Mouse (Mus musculus): ENCODE data around the gene Olfr530.

Gene Olfr530

GRCm38 (mm10) chr7:140376231-140376630, at the start of gene Olfr530:
TSS of gene Olfr530 (minus strand) at chr7:140376331.
- in situ Hi-C loops (cut with MboI, MseI), result no loop called here

DNA sequence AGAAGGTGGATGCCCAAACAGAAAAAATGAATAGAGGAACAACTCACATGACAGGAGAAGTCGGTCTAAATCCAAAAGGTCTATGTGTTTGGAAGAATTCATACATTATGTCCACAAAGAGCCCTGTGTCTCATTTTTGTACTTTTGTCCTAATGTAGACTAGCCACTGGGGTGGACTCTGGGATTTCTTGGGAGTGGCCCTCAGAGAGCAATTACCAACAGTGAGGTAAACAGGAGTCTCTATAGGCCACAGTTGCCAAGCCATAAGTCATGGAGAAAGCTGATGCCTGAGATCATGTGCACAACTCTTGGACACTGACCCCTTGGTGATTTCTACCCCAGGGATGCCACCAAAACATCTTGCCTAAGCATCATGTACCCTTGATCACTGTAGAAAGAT, 45.4 kb upstream of the Olfr530 start, which contains the start of gene Olfr532:
TSS of gene Olfr532 (minus strand) at position 101 of the 400 bp plus-strand sequence.
- in situ Hi-C loops (cut with MboI, MseI), result no loop called here

DNA sequence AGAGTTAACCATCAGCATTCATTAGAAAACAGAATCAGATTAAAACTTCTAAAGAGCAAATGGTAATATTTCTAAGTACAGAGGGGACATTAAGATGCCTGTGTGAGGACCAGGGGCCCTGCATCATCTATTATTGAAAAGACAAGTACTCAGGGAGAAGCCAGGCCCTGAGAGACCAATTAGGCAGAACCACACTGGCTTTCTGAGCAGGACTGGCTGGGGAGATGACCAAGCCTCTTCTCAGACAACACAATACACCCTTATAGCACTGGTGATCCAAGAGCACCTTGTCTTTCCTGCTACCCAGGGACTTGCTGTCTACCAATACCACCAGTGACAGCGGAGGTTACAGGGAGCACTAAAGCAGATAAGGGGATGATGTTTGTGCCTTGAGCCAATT, 26.7 kb upstream of the Olfr530 start, which contains the start of gene Olfr531:
TSS of gene Olfr531 (minus strand) at position 101 of the 400 bp plus-strand sequence.
- in situ Hi-C loops (cut with MboI, MseI), result loop anchor here (10.0 kb wide), 1 partner anchor 352 kb away; no protein-coding TSS in a partner anchor

DNA sequence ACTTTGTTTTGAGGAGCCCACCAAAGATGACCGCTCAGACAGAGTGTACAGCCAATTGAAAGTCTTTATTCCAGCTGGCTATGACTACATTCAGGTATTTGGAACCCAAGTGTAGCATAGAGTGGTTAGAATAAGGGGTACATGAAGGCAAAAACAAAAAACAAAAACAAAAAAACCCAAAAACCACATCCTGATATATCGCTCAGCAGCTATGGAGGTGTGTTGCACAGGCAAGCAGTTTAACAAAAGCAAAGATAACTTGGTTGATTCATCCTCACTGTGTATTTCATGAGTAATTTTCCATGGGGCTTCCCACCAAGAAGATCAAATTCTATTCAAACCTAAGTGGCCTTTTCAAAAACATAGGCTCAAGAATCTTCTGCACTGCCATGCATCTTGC, 780 bp upstream of the Olfr530 start:
- in situ Hi-C loops (cut with MboI, MseI), result no loop called here

GRCm38 (mm10) chr7:140374300-140374699, 1.8 kb downstream of the Olfr530 start:
- in situ Hi-C loops (cut with MboI, MseI), result no loop called here

DNA sequence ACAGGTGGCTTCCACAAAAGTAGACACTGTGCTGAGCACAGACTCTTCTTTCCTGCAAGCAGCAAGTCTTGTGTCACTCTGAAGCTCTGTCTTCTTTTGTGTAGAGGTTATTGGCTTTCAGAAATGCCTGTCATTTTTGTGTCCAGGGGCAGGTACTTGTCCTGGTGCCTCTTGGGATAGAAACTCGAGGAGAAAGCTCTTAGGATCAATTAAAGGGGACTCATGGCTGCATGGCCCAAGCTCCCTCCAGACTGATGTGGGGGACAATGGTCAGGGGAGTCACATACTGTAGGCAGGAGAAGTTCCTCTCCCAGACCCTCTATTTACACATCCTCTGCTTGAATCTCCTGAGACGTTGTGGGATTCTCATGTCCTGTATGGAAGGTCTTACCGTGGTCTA, 14.6 kb downstream of the Olfr530 start, which contains the start of gene Olfr60:
TSS of gene Olfr60 (minus strand) at position 101 of the 400 bp plus-strand sequence.
- in situ Hi-C loops (cut with MboI, MseI), result no loop called here

GRCm38 (mm10) chr7:140333717-140334116, 42.4 kb downstream of the Olfr530 start, which contains the start of gene Olfr527:
TSS of gene Olfr527 (plus strand) at chr7:140334017.
- in situ Hi-C loops (cut with MboI, MseI), result no loop called here

DNA sequence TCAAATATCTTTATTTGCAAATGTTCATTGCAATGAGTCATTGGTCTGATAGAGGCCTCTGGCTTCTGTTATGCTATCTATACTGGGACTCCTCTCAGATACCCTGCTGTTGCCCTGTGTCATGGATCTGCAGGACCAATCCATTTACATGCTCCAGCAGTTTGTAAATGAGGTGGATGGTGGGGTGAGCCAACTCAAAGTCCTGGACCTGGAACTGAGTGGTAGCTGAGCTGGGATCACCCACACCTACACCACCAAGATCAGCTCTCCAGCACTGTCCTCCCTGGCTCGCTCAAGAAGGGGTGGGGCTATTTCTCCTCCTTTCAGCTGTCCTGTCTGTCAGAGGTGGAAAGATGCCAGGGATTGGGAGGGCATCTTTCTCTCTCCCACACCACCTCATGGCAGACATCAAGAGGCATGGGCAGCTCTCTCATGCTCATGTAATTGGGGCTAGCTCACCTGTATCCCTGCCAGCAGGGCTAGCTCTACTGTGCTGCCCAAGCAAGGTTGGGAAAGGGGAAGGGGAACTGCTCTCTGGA, 46.3 kb downstream of the Olfr530 start:
- in situ Hi-C loops (cut with MboI, MseI), result no loop called here
